Mouse (Mus musculus) A20 (cell line): ENCODE data around the gene Ppm1g.

Experiments used
- DNase-seq: peaks from one replicate; pipeline ENCODE4 v3.0.0-alpha.2; 2011; ENCODE audit warnings: low read depth, low spot score

Gene Ppm1g

GRCm38 (mm10) chr5:31220448-31221303, at the start of gene Ppm1g:
TSS of gene Ppm1g (minus strand) at chr5:31220687.
- peak; percentile 97 for DNase-seq

GRCm38 (mm10) chr5:31267686-31268085, 47.2 kb upstream of the Ppm1g start:
- DNase-seq, result no peak

GRCm38 (mm10) chr5:31266101-31266500, 45.6 kb upstream of the Ppm1g start:
- no peak for DNase-seq

GRCm38 (mm10) chr5:31257616-31258015, 37.1 kb upstream of the Ppm1g start:
- DNase-seq, result no peak

GRCm38 (mm10) chr5:31255971-31256370, 35.5 kb upstream of the Ppm1g start:
- DNase-seq, result no peak

- no peak for DNase-seq
Observed at GRCm38 (mm10) chr5:31255381-31255780, 34.9 kb upstream of the Ppm1g start.

GRCm38 (mm10) chr5:31254901-31255300, 34.4 kb upstream of the Ppm1g start:
- no peak for DNase-seq

- DNase-seq, result no peak
Observed at GRCm38 (mm10) chr5:31254452-31254851, 34.0 kb upstream of the Ppm1g start.

GRCm38 (mm10) chr5:31253806-31254205, 33.3 kb upstream of the Ppm1g start:
- no peak for DNase-seq

- DNase-seq, result no peak
Observed at GRCm38 (mm10) chr5:31252795-31253545, 32.5 kb upstream of the Ppm1g start.

GRCm38 (mm10) chr5:31252151-31252550, 31.7 kb upstream of the Ppm1g start:
- no peak for DNase-seq

GRCm38 (mm10) chr5:31251541-31252101, 31.1 kb upstream of the Ppm1g start, which contains the start of gene Krtcap3:
TSS of gene Krtcap3 (plus strand) at chr5:31251691.
- no peak for DNase-seq

GRCm38 (mm10) chr5:31250716-31251115, 30.2 kb upstream of the Ppm1g start:
- DNase-seq, result no peak

GRCm38 (mm10) chr5:31242191-31242590, 21.7 kb upstream of the Ppm1g start:
- no peak for DNase-seq

GRCm38 (mm10) chr5:31241522-31242034, 21.1 kb upstream of the Ppm1g start:
- no peak for DNase-seq

GRCm38 (mm10) chr5:31240637-31241521, 20.4 kb upstream of the Ppm1g start, which contains the start of the genes Nrbp1 and Gm9970:
TSS of gene Nrbp1 (plus strand) at chr5:31240864.
TSS of gene Gm9970 (minus strand) at chr5:31241232.
- peak; percentile 98 for DNase-seq

- no peak for DNase-seq
Observed at GRCm38 (mm10) chr5:31226641-31227040, 6.2 kb upstream of the Ppm1g start.

GRCm38 (mm10) chr5:31222696-31223095, 2.2 kb upstream of the Ppm1g start:
- DNase-seq, result no peak

GRCm38 (mm10) chr5:31221304-31221945, 938 bp upstream of the Ppm1g start:
- peak; percentile 87 for DNase-seq

GRCm38 (mm10) chr5:31219911-31220447, 508 bp downstream of the Ppm1g start:
- no peak for DNase-seq
